Mouse (Mus musculus) testis, adult 2 months (tissue): Measurements from ENCODE around the gene Trpv3.

Experiments used
- CTCF ChIP-seq: fragments of 200-500 bp; IDR thresholded peaks from 2 replicates; pipeline ENCODE4 v1.5.1; 2012; ENCODE audit warnings: low read depth, mild to moderate bottlenecking, inconsistent platforms, low read length, moderate library complexity; ENCODE audit not compliant: control insufficient read depth, insufficient read depth, insufficient replicate concordance
- POLR2A ChIP-seq: fragments of 200-500 bp; IDR thresholded peaks from 2 replicates; pipeline ENCODE4 v1.6.1; 2012; ENCODE audit warnings: low read depth, mild to moderate bottlenecking, inconsistent platforms, low read length, moderate library complexity; ENCODE audit not compliant: control insufficient read depth

- no peak for TF ChIP-seq CTCF
- no peak for TF ChIP-seq POLR2A
Observed at GRCm38 (mm10) chr11:73223966-73224365, 43.2 kb upstream of the Trpv3 start.
